Mouse (Mus musculus): ENCODE results near the gene Dnah2. TPM values are rescaled to one million over a fixed set of nuclear protein-coding genes. Genes with fewer than 3 reads are reported as not detected.

Dnah2 gene
- polyA plus RNA-seq, 1 experiment from 2014 or later, result 6.9 TPM

DNA sequence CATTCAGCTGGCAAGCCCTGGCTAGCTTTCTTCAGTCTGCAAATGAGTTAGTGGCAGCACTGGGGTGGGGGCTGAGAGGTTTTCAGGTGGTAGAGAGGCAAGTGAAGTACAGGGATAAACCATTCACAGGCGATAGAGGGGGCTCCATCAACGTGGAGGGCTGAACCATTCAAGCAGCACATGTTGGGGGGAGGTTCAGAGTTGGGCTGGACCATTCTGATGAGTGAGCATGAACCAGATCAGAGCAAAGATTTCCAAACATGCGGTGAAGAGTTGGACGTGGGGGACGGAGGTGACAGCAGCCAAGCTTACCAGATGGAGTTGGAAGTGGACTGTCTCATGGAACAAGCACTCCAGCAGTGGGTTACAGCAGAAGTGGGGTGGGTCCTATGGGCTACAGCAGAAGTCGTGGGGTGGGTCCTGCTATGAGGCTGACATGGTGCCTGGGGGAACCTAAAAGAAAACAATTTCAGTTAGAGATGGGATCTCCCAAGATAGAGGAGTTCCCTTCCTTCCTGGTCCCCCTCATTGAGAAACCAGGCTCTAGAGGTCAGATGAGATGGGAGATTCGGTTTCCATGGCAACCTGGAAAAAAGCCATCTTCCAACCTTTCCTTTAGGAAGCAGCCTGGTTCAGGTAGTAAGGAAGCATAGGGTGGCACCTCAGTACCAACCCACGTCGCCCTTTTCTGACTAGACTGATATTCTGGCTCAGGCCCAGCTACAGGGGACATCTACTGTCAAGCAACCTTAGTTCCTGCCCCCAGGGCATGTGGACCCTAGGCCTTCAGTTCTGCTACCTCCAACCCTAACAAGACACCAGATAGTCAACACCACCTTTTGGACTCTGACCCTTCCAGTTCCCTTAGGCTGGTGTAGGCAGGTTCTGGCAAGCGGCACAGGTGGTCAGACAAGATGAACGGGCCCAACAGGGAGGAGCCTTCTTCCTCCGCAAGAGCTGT, 135.4 kb downstream of the Dnah2 start, which contains the start of gene Kdm6b:
Gene Kdm6b, minus strand, starts transcription at position 455 of the 961 bp plus-strand sequence.
- Histone ChIP-seq H3K9me3 (ENCODE audit: control insufficient read depth, low read length) (no peaks in the 10 kb centered on the region), H3K27me3 (ENCODE audit: control insufficient read depth, insufficient read depth, low read length) (no peaks in the 10 kb centered on the region), H3K36me3 (ENCODE audit: control insufficient read depth, insufficient read depth, low read length) (peaks cover 6% of the 10 kb centered on the region; the same call in 1 of the 2 replicates), H3K9ac (replicated peaks; ENCODE audit: low read depth, low read length) (peak within 1 kb of the TSS; percentile 99), H3K4me2 (ENCODE audit: low read depth, low read length) (peak within 1 kb of the TSS; percentile 99), H3K27ac (ENCODE audit: low read depth, low read length) (peak within 1 kb of the TSS; percentile 99), H3K4me1 (ENCODE audit: control insufficient read depth, insufficient read depth, low read length) (peaks cover 50% of the 10 kb centered on the region), H3K4me3 (ENCODE audit: low read depth, low read length) (peak within 1 kb of the TSS; percentile 83)
- ATAC-seq (ENCODE audit: low read depth), result no peak
- WGBS, result 38% methylated on average over 12 of the region's 12 CpGs

DNA sequence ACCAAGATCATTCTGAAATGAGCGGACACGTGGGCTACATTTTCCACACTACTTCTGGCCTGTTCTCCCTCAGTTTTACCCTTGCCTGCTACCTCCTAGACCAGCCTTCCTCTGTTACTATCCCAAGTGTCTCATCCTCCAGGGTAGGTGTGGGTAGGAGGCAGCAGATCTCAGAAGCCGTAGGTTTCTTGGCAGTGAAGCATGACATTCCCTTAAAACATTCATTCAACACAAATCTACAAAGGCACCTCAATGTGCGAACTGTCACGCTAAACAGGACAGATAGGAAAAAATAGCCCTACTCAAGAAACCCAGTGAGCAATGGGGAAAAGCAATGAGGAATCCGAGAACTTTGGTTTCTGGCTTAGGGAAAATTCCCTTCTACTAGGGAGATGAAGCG, 136.4 kb downstream of the Dnah2 start:
- Histone ChIP-seq H3K36me3 (ENCODE audit: control insufficient read depth, insufficient read depth, low read length) (peaks cover 13% of the 10 kb centered on the region; the same call in 1 of the 2 replicates), H3K4me1 (ENCODE audit: control insufficient read depth, insufficient read depth, low read length) (peaks cover 53% of the 10 kb centered on the region), H3K9ac (replicated peaks; ENCODE audit: low read depth, low read length) (no peak overlapping the region; the same call in 1 of the 2 replicates), H3K27me3 (ENCODE audit: control insufficient read depth, insufficient read depth, low read length) (no peaks in the 10 kb centered on the region), H3K4me2 (ENCODE audit: low read depth, low read length) (peak overlapping the region; percentile 99), H3K27ac (ENCODE audit: low read depth, low read length) (no peak overlapping the region), H3K4me3 (ENCODE audit: low read depth, low read length) (peak overlapping the region; percentile 83), H3K9me3 (ENCODE audit: control insufficient read depth, low read length) (no peaks in the 10 kb centered on the region)
- 67% methylated on average over 7 of the region's 7 CpGs for WGBS
- no peak for ATAC-seq (ENCODE audit: low read depth)

DNA sequence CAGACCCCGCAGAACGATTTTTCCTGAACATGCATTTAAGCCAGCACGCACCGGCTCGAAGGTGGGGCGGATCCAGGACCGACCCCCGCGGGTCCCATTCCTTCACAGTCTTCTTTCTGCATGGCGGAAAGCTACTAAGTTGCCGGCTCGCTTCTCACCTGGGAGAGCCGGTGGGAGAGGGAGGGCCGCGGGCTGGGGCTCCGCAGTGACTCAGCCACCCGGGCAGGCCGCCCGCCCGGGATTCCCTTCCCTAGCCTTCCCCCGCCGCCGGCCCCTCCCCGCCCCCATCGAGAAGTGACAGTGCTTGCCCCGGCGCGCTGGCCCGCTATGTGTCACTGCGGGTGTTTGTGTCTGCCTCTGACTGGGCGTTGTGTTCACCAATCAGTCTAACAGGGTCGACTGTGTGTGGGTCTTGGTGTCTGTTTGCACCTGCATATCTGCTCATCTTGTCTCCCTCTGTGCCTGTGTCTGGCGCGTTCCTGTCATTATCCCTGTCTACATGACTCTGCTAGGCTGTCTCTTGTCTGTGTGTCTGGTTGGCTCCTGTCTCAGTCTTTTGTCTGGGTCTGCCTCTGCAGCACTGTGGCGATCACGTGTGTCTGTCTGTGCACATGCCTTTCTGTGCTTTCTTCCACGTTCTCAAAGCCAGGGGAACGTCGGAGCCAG, 137.2 kb downstream of the Dnah2 start:
- no peaks in the 10 kb centered on the region for H3K27me3 ChIP-seq (ENCODE audit: control insufficient read depth, insufficient read depth, low read length)
- H3K9me3 ChIP-seq (ENCODE audit: control insufficient read depth, low read length), result no peaks in the 10 kb centered on the region
- H3K4me1 ChIP-seq (ENCODE audit: control insufficient read depth, insufficient read depth, low read length), result peaks cover 47% of the 10 kb centered on the region
- H3K9ac ChIP-seq (replicated peaks; ENCODE audit: low read depth, low read length), result peak overlapping the region; percentile 87
- H3K4me3 ChIP-seq (ENCODE audit: low read depth, low read length), result peak overlapping the region; percentile 83
- WGBS, result 1% methylated on average over 36 of the region's 39 CpGs
- peak overlapping the region; percentile 99 for H3K4me2 ChIP-seq (ENCODE audit: low read depth, low read length)
- peak overlapping the region; percentile 91 for H3K27ac ChIP-seq (ENCODE audit: low read depth, low read length)
- ATAC-seq (ENCODE audit: low read depth), result no peak
- peaks cover 21% of the 10 kb centered on the region for H3K36me3 ChIP-seq (ENCODE audit: control insufficient read depth, insufficient read depth, low read length)

DNA sequence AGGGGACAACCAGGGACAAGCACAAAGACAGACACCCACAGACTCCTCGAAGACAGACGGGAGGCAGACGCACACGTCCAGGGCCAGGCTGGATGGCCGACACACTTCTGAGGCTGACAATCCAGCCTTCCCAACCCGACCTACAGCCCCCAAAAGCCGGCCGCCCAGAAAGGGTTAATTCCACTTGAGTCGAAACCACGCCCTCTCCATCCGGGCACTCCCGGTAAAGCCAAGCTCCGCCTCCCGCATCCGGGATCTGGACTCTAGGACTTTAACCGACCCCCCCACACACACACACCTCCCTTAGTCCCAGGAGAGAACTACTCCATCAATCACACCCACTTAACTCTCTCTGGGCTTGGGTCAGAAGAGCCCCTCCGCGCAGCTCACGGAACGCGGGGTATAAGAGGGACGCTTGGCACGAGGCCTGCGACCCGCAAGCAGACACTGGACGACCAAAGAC, 137.8 kb downstream of the Dnah2 start:
- H3K9ac ChIP-seq (replicated peaks; ENCODE audit: low read depth, low read length), result peak overlapping the region; percentile 87
- 0% methylated on average over 26 of the region's 26 CpGs for WGBS
- peak; percentile 41 for ATAC-seq (ENCODE audit: low read depth)

DNA sequence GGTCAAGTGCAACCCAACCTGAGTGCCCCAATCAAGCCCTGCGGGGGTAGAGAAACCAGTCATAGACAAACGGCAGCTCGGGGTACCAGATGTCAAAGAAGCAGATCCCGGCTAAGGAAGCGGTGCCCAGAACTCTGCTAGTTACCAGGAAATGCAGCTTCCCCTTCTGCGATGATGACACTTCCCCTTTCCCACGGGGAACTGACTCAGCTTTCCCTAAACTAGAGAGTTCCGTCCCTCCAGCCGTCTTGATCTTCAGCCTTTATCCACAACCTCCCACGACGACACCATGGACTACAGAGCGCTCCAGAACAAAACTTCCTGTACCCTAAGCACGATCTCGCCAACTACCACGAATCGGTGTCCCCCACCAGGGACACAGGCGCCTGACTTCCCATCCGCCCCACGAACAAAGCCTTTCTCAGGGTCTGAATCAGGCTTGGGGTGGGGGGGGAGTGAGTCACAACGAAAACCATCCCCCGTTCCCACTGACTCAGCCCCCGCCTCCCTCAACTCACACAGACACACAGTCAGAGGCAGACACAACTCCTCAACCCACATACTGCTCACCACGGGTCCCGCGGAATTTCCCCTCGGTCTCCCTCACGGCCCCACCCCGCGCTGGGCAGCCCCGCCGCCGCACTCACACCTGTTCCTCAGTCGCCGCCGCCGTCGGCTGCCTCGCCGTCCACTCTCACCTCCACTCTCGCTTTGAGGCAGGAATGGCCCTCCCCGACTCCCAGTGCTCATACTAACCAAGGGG, 138.4 kb downstream of the Dnah2 start:
- Histone ChIP-seq H3K27me3 (ENCODE audit: control insufficient read depth, insufficient read depth, low read length) (no peaks in the 10 kb centered on the region), H3K36me3 (ENCODE audit: control insufficient read depth, insufficient read depth, low read length) (peaks cover 33% of the 10 kb centered on the region), H3K4me1 (ENCODE audit: control insufficient read depth, insufficient read depth, low read length) (peaks cover 45% of the 10 kb centered on the region), H3K4me3 (ENCODE audit: low read depth, low read length) (peak overlapping the region; percentile 83), H3K9me3 (ENCODE audit: control insufficient read depth, low read length) (no peaks in the 10 kb centered on the region), H3K27ac (ENCODE audit: low read depth, low read length) (peak overlapping the region; percentile 91), H3K4me2 (ENCODE audit: low read depth, low read length) (peak overlapping the region; percentile 99), H3K9ac (replicated peaks; ENCODE audit: low read depth, low read length) (peak overlapping the region; percentile 87)
- WGBS, result under 1% methylated on average over 41 of the region's 41 CpGs
- peak; percentile 7 for ATAC-seq (ENCODE audit: low read depth)

More for the DNA sequence above, 137.8 kb downstream of the Dnah2 start:
- H3K27me3 ChIP-seq (ENCODE audit: control insufficient read depth, insufficient read depth, low read length), result no peaks in the 10 kb centered on the region
- H3K36me3 ChIP-seq (ENCODE audit: control insufficient read depth, insufficient read depth, low read length), result peaks cover 27% of the 10 kb centered on the region
- H3K4me2 ChIP-seq (ENCODE audit: low read depth, low read length), result peak overlapping the region; percentile 99
- H3K27ac ChIP-seq (ENCODE audit: low read depth, low read length), result peak overlapping the region; percentile 91
- peak overlapping the region; percentile 83 for H3K4me3 ChIP-seq (ENCODE audit: low read depth, low read length)
- H3K4me1 ChIP-seq (ENCODE audit: control insufficient read depth, insufficient read depth, low read length), result peaks cover 45% of the 10 kb centered on the region
- no peaks in the 10 kb centered on the region for H3K9me3 ChIP-seq (ENCODE audit: control insufficient read depth, low read length)

DNA sequence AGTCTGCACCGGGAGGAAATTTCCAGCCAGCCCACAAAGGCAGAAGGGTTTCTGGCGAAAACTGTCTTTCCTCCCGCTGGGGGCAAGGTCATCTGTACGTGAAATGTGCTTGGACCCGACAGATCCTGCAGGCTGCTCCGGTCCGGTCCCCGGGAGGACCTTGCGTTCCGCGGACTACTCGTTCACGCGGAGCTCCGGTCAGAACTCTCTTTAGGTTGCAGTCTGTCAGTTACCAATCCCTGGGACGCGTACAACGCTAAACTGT, 138.9 kb downstream of the Dnah2 start:
- H3K4me3 ChIP-seq (ENCODE audit: low read depth, low read length), result peak overlapping the region; percentile 83
- no peak for ATAC-seq (ENCODE audit: low read depth)
- peak overlapping the region; percentile 87 for H3K9ac ChIP-seq (replicated peaks; ENCODE audit: low read depth, low read length)
- peaks cover 38% of the 10 kb centered on the region for H3K36me3 ChIP-seq (ENCODE audit: control insufficient read depth, insufficient read depth, low read length)
- H3K27me3 ChIP-seq (ENCODE audit: control insufficient read depth, insufficient read depth, low read length), result no peaks in the 10 kb centered on the region
- H3K4me1 ChIP-seq (ENCODE audit: control insufficient read depth, insufficient read depth, low read length), result peaks cover 43% of the 10 kb centered on the region
- H3K9me3 ChIP-seq (ENCODE audit: control insufficient read depth, low read length), result no peaks in the 10 kb centered on the region
- H3K4me2 ChIP-seq (ENCODE audit: low read depth, low read length), result peak overlapping the region; percentile 99
- 0% methylated on average over 18 of the region's 18 CpGs for WGBS
- H3K27ac ChIP-seq (ENCODE audit: low read depth, low read length), result peak overlapping the region; percentile 91

DNA sequence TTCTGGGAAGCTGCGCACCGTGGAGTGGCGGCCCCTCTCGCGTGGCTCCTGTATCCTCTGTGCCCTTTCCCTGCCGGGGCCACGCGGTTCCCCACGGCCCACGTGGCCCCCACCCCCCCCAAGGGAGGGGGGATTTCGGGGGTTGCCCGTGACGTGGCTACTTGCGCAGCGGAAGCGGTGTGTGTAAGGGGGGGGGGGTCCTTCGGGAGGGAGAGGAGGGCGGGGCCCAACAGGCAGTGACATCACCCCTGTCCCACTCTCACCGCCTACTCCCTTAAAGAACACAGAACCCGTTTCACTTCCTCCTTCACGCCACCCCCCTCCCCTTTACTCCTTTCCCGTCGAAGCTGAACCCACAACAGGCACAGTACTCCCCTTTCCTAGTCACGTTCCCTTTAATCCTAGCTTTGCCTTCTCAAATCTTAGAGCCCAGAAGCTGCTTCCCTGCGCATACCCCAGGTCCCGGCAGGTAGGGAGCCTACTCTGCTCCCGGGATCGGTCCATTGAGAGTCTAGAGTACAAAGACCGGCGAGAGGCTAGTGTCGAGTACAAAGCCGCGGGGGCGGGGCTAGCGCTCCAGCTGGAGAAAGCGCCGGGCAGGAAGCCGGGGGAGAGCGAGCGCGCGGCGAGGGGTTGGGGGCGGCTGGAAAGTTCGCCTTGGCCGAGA, 139.4 kb downstream of the Dnah2 start:
- Histone ChIP-seq H3K9ac (replicated peaks; ENCODE audit: low read depth, low read length) (peak overlapping the region; percentile 87), H3K27me3 (ENCODE audit: control insufficient read depth, insufficient read depth, low read length) (no peaks in the 10 kb centered on the region), H3K4me3 (ENCODE audit: low read depth, low read length) (peak overlapping the region; percentile 83), H3K36me3 (ENCODE audit: control insufficient read depth, insufficient read depth, low read length) (peaks cover 42% of the 10 kb centered on the region), H3K9me3 (ENCODE audit: control insufficient read depth, low read length) (no peaks in the 10 kb centered on the region), H3K4me2 (ENCODE audit: low read depth, low read length) (peak overlapping the region; percentile 99), H3K27ac (ENCODE audit: low read depth, low read length) (peak overlapping the region; percentile 91), H3K4me1 (ENCODE audit: control insufficient read depth, insufficient read depth, low read length) (peaks cover 38% of the 10 kb centered on the region)
- ATAC-seq (ENCODE audit: low read depth), result peak; percentile 24; the same call in 1 of the 2 replicates
- WGBS, result under 1% methylated on average over 46 of the region's 46 CpGs
